Mouse (Mus musculus) stomach, postnatal 0 days (tissue): Measurements from ENCODE around the gene Ptprm.

ENCODE experiments used
- CTCF ChIP-seq: IDR thresholded peaks from 2 replicates; pipeline ENCODE4 v1.5.1; 2016; ENCODE audit warnings: antibody characterized with exemption, low read depth, mild to moderate bottlenecking, moderate library complexity
- EP300 ChIP-seq: optimal IDR thresholded peaks from 2 replicates; pipeline ENCODE3; 2016; ENCODE audit warnings: antibody characterized with exemption

- no peak for TF ChIP-seq CTCF
- TF ChIP-seq EP300: no peak
Observed at GRCm38 (mm10) chr17:66879151-66879550, 475.1 kb downstream of the Ptprm start.
